Mouse (Mus musculus) retina, postnatal 1 day (tissue): ENCODE results near the gene Mms22l.
"Not testable (repeated sequence)": the region's sequence is repeated elsewhere in the genome, so short reads cannot be mapped to it uniquely, and the experiment has no call there.

Experiments
- DNase-seq: peaks from one replicate; pipeline ENCODE4 v3.0.0-alpha.2; 2012

Mms22l gene

DNA sequence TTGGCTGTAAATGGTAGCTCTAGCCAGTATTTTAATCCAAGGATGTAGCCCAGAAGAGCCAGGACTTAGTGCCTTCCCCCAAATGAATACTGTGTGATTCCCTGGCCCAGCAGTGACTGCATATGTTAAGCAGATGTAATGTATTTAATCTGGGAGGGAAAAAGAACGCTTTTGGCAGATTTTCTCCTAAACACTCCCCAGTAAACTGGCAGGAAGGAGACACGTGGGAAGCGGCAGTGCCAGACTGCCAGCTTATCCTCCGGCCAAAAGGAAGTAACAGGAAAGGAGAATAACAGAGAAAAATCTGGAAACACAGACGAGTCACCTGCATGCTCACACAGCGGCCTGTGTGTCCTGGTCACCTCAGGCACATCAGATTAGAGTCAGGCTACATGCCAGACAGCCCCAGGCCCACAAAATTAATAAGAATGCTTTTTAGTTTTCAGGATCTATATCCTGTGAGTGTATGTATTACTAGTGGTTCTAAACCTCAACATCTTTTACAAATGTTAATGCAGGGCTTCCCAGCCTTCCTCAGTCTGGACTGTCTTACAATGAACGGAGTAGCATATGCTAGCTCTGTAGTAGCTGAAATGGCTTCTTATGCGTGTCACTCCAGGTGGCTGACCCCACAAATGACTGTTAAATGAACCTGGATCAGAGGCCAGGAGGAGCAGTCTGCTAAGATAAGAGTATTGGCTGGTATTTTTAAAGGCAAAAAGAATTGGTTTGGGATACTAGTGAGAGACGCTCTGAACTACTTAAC lies 125.4 kb downstream of the Mms22l start:
- no peak for DNase-seq

DNA sequence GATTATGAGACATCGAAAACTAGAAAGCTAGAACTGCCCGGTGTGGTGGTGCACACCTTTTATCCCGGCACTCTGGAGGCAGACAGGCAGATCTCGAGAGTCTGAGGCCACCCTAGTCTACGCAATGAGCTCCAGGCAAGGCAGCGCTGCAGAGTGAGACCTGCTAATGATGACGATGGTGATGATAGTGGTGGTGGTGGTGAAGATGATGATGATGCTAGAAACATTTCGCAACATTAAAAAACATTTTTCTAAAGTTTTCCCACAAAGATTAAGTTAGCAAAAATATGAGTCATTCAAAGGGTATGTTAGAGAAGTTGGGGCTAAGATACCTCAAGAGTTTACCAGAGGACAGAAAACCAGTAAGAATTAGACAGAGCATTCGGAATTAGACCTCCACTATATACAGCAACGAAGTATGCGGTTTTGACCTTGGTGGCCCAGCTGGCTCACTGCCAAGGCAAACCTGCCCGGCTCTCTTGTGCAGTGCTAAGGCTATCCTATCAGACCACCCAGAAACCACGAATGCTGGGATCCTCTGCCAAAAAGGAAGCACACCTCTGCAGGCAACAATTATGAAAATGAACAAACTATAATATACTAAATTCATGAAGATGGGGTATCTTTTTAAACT lies 129.8 kb downstream of the Mms22l start:
- DNase-seq, result no peak

- no peak for DNase-seq
These were observed 130.4 kb downstream of the Mms22l start for GRCm38 (mm10) chr4:24626686-24627085.

- DNase-seq, result no peak
These were observed 131.6 kb downstream of the Mms22l start for GRCm38 (mm10) chr4:24627871-24628270.

GRCm38 (mm10) chr4:24630430-24630829 lies 134.2 kb downstream of the Mms22l start:
- no peak for DNase-seq

GRCm38 (mm10) chr4:24631177-24631911 lies 135.1 kb downstream of the Mms22l start:
- DNase-seq, result peak; percentile 28

GRCm38 (mm10) chr4:24642306-24642705 lies 146.1 kb downstream of the Mms22l start:
- DNase-seq, result no peak

GRCm38 (mm10) chr4:24644735-24645134 lies 148.5 kb downstream of the Mms22l start:
- not testable (repeated sequence) for DNase-seq
